In genomic region chr15:78243774-78244173, GRCm38 (mm10) we compare ENCODE assay signal across 16 mouse cellular contexts. TPM values are rescaled to one million over a fixed set of nuclear protein-coding genes. Genes with fewer than 3 reads are reported as not detected.
DNase-seq lines count a peak whose midpoint lies in the region; ATAC-seq and TF ChIP-seq lines count a peak whose summit lies in the region.
"Had no signal": no experiment of that assay in that cellular context is flagged by ENCODE, and none has a peak within 500 bp of the region (broad histone marks: within the 10 kb centered on the region; RNA-seq: fewer than 3 reads in every experiment).

No protein-coding gene starts in this region.

- intact Hi-C loops in heart, postnatal 36 days (cut with DNase I), result no loop called here

- no peak for DNase-seq in heart, postnatal 36 days
- no peak for DNase-seq in liver, postnatal 0 days
- DNase-seq in urinary bladder, postnatal 14 days (ENCODE audit: low spot score), result peak; percentile 35
- no peak for DNase-seq in urinary bladder, postnatal 10 days (ENCODE audit: low spot score)
- DNase-seq in stomach, postnatal 0 days (ENCODE audit: low spot score), result no peak
- DNase-seq in left cerebral cortex, adult 11 months (ENCODE audit: low spot score), result no peak
- DNase-seq: cerebellum, postnatal 25 days; kidney, postnatal 14 days; lung, postnatal 4 days had no signal

- H3K4me2 ChIP-seq in heart, embryonic 15.5 days, result no peak overlapping the region
- peak overlapping the region; percentile 55; the same call in 1 of the 2 replicates for H3K4me2 ChIP-seq in liver, postnatal 0 days (ENCODE audit: low read depth, low read length)
- H3K4me2 ChIP-seq in liver, embryonic 12.5 days, result no peak overlapping the region
- H3K4me2 ChIP-seq in stomach, postnatal 0 days (replicated peaks; ENCODE audit: low read depth), result no peak overlapping the region
- H3K4me2 ChIP-seq: embryonic facial prominence, embryonic 13.5 days; forebrain, embryonic 12.5 days; neural tube, embryonic 12.5 days had no signal

- H3K9me3 ChIP-seq in heart, embryonic 15.5 days (replicated peaks), result no peaks in the 10 kb centered on the region
- H3K9me3 ChIP-seq in liver, postnatal 0 days (ENCODE audit: low read length), result no peaks in the 10 kb centered on the region
- H3K9me3 ChIP-seq in liver, embryonic 12.5 days (replicated peaks), result no peaks in the 10 kb centered on the region
- H3K9me3 ChIP-seq in stomach, postnatal 0 days (ENCODE audit: control insufficient read depth, low read length), result no peaks in the 10 kb centered on the region
- H3K9me3 ChIP-seq: embryonic facial prominence, embryonic 13.5 days; forebrain, embryonic 12.5 days; neural tube, embryonic 12.5 days had no signal

- no peak for TF ChIP-seq EP300 in liver, postnatal 0 days (IDR thresholded peaks at IDR 0.05; ENCODE audit: low read depth)
- no peak for TF ChIP-seq EP300 in stomach, postnatal 0 days (optimal IDR thresholded peaks at IDR 0.05)

- H3K27ac ChIP-seq in heart, embryonic 15.5 days, result peak overlapping the region; percentile 58
- peak overlapping the region; percentile 76 for H3K27ac ChIP-seq in liver, postnatal 0 days (ENCODE audit: low read depth)
- no peak overlapping the region for H3K27ac ChIP-seq in liver, embryonic 12.5 days
- peak overlapping the region; percentile 36; the same call in 1 of the 2 replicates for H3K27ac ChIP-seq in stomach, postnatal 0 days (replicated peaks)
- H3K27ac ChIP-seq: embryonic facial prominence, embryonic 13.5 days; forebrain, embryonic 12.5 days; neural tube, embryonic 12.5 days had no signal

- 0 out of 2 replicates have a peak, but pooled peaks have one; percentile 35 for ATAC-seq in heart, embryonic 15.5 days (replicated peaks; ENCODE audit: insufficient number of reproducible peaks, insufficient read depth, low FRiP score, low read depth)
- ATAC-seq in liver, postnatal 0 days, result no peak
- ATAC-seq in liver, embryonic 12.5 days, result no peak
- ATAC-seq in stomach, postnatal 0 days (ENCODE audit: low FRiP score, low TSS enrichment), result no peak
- ATAC-seq: midbrain, embryonic 16.5 days had no signal

- no peak overlapping the region for H3K4me3 ChIP-seq in heart, embryonic 15.5 days
- H3K4me3 ChIP-seq in liver, postnatal 0 days (ENCODE audit: low read depth, low read length), result no peak overlapping the region
- H3K4me3 ChIP-seq in liver, embryonic 12.5 days, result no peak overlapping the region
- H3K4me3 ChIP-seq in stomach, postnatal 0 days (ENCODE audit: low read depth, low read length), result no peak overlapping the region
- H3K4me3 ChIP-seq: embryonic facial prominence, embryonic 13.5 days; forebrain, embryonic 12.5 days; neural tube, embryonic 12.5 days had no signal

- no peaks in the 10 kb centered on the region for H3K36me3 ChIP-seq in heart, embryonic 15.5 days
- H3K36me3 ChIP-seq in liver, postnatal 0 days (replicated peaks; ENCODE audit: insufficient read depth, low read length), result no peaks in the 10 kb centered on the region
- no peaks in the 10 kb centered on the region for H3K36me3 ChIP-seq in liver, embryonic 12.5 days
- H3K36me3 ChIP-seq in stomach, postnatal 0 days (ENCODE audit: control insufficient read depth, insufficient read depth, low read length), result no peaks in the 10 kb centered on the region
- H3K36me3 ChIP-seq: embryonic facial prominence, embryonic 13.5 days; forebrain, embryonic 12.5 days; neural tube, embryonic 12.5 days had no signal

- no peak for TF ChIP-seq CTCF in liver, postnatal 0 days (IDR thresholded peaks at IDR 0.05; ENCODE audit: low read depth)
- no peak for TF ChIP-seq CTCF in stomach, postnatal 0 days (IDR thresholded peaks at IDR 0.05; ENCODE audit: low read depth)

- peaks cover 39% of the 10 kb centered on the region for H3K4me1 ChIP-seq in heart, embryonic 15.5 days (replicated peaks)
- H3K4me1 ChIP-seq in liver, postnatal 0 days (ENCODE audit: insufficient read depth), result peaks cover 8% of the 10 kb centered on the region; the same call in 1 of the 2 replicates
- no peaks in the 10 kb centered on the region for H3K4me1 ChIP-seq in liver, embryonic 12.5 days
- H3K4me1 ChIP-seq in stomach, postnatal 0 days (replicated peaks; ENCODE audit: control insufficient read depth, insufficient read depth), result no peaks in the 10 kb centered on the region
- H3K4me1 ChIP-seq: embryonic facial prominence, embryonic 13.5 days; forebrain, embryonic 12.5 days; neural tube, embryonic 12.5 days had no signal

- no peak overlapping the region for H3K9ac ChIP-seq in heart, embryonic 15.5 days
- H3K9ac ChIP-seq in liver, postnatal 0 days (replicated peaks), result no peak overlapping the region; the same call in 1 of the 2 replicates
- H3K9ac ChIP-seq in liver, embryonic 12.5 days, result no peak overlapping the region
- H3K9ac ChIP-seq in stomach, postnatal 0 days (ENCODE audit: low read length), result no peak overlapping the region
- H3K9ac ChIP-seq: embryonic facial prominence, embryonic 13.5 days; forebrain, embryonic 12.5 days; neural tube, embryonic 12.5 days had no signal

- WGBS in heart, embryonic 15.5 days, result 44% methylated on average over 6 of the region's 6 CpGs
- 43% methylated on average over 6 of the region's 6 CpGs for WGBS in liver, postnatal 0 days (ENCODE audit: insufficient replicate concordance)
- WGBS in liver, embryonic 12.5 days (ENCODE audit: insufficient replicate concordance), result 44% methylated on average over 6 of the region's 6 CpGs
- WGBS in stomach, postnatal 0 days, result 47% methylated on average over 6 of the region's 6 CpGs

- peaks cover 5% of the 10 kb centered on the region; the same call in 1 of the 2 replicates for H3K27me3 ChIP-seq in heart, embryonic 15.5 days
- H3K27me3 ChIP-seq in liver, postnatal 0 days (ENCODE audit: insufficient read depth, low read length), result no peaks in the 10 kb centered on the region
- peaks cover 7% of the 10 kb centered on the region; the same call in 1 of the 2 replicates for H3K27me3 ChIP-seq in liver, embryonic 12.5 days (replicated peaks)
- no peaks in the 10 kb centered on the region for H3K27me3 ChIP-seq in stomach, postnatal 0 days (ENCODE audit: control insufficient read depth, insufficient read depth, low read length)
- H3K27me3 ChIP-seq: forebrain, embryonic 12.5 days; neural tube, embryonic 12.5 days had no signal

RNA-seq across cellular contexts. Expression of gene Ncf4, which starts 0.8 kb away (rescaled TPM):
- polyA plus RNA-seq in heart, embryonic 15.5 days (2015; fragmentation: Nextera tagmentation; extraction: Ambion mirVana), result 4.0 and 4.7 TPM in 2 replicates
- 1 to 10 TPM; 1.0 to 3.2 TPM for total RNA-seq in heart, postnatal 36 days (2021)
- polyA plus RNA-seq in liver, postnatal 0 days (2015; fragmentation: Nextera tagmentation; extraction: Ambion mirVana), result 55.5 and 56.7 TPM in 2 replicates
- polyA plus RNA-seq in liver, embryonic 12.5 days (2016; fragmentation: Nextera tagmentation; extraction: Ambion mirVana), result 31.4 and 37.5 TPM in 2 replicates
- polyA plus RNA-seq in stomach, postnatal 0 days (2015; fragmentation: Nextera tagmentation; extraction: Ambion mirVana), result 2.7 and 2.9 TPM in 2 replicates

RNA-seq across cellular contexts. Expression of gene Pvalb, which starts 37.6 kb away (rescaled TPM):
- 1.0 and 1.1 TPM in 2 replicates for polyA plus RNA-seq in heart, embryonic 15.5 days (2015; fragmentation: Nextera tagmentation; extraction: Ambion mirVana)
- under 1 TPM; 0.42 to 0.57 TPM for total RNA-seq in heart, postnatal 36 days (2021)
- polyA plus RNA-seq in liver, postnatal 0 days (2015; fragmentation: Nextera tagmentation; extraction: Ambion mirVana), result 2.4 TPM in 1 of 2 replicates, not detected in the other
- not detected in 2 replicates for polyA plus RNA-seq in liver, embryonic 12.5 days (2016; fragmentation: Nextera tagmentation; extraction: Ambion mirVana)
- polyA plus RNA-seq in stomach, postnatal 0 days (2015; fragmentation: Nextera tagmentation; extraction: Ambion mirVana), result 0.11 TPM in 1 of 2 replicates, not detected in the other
- polyA plus RNA-seq: embryonic facial prominence, embryonic 13.5 days; forebrain, embryonic 12.5 days; inflammation-experienced regulatory T-cells, adult 6 months had no signal
